Mouse (Mus musculus): ENCODE results near the gene Dnah10. TPM values are rescaled to one million over a fixed set of nuclear protein-coding genes. Genes with fewer than 3 reads are reported as not detected.

The Dnah10 gene
- polyA plus RNA-seq, 1 experiment: 0.30 TPM

GRCm38 (mm10) chr5:124792112-124792511 is 67.2 kb downstream of the Dnah10 start:
- no peak for TF ChIP-seq CTCF (IDR thresholded peaks at IDR 0.05; ENCODE audit: borderline replicate concordance, insufficient read depth, low read length)
- no peak for TF ChIP-seq POLR2A (IDR thresholded peaks at IDR 0.05; ENCODE audit: low read depth, low read length)
- Histone ChIP-seq H3K4me3 (ENCODE audit: insufficient read depth, low read length) (no peak overlapping the region), H3K4me1 (ENCODE audit: control insufficient read depth, insufficient read depth, low read length) (no peaks in the 10 kb centered on the region), H3K27ac (ENCODE audit: insufficient read depth, low read length) (no peak overlapping the region)

- Histone ChIP-seq H3K4me3 (ENCODE audit: insufficient read depth, low read length) (no peak overlapping the region), H3K4me1 (ENCODE audit: control insufficient read depth, insufficient read depth, low read length) (no peaks in the 10 kb centered on the region), H3K27ac (ENCODE audit: insufficient read depth, low read length) (no peak overlapping the region)
- TF ChIP-seq POLR2A (IDR thresholded peaks at IDR 0.05; ENCODE audit: low read depth, low read length) (no peak), CTCF (IDR thresholded peaks at IDR 0.05; ENCODE audit: borderline replicate concordance, insufficient read depth, low read length) (no peak)
These were observed 85.0 kb downstream of the Dnah10 start for GRCm38 (mm10) chr5:124809708-124810366.

GRCm38 (mm10) chr5:124812466-124812865 is 87.6 kb downstream of the Dnah10 start:
- Histone ChIP-seq H3K27ac (ENCODE audit: insufficient read depth, low read length) (no peak overlapping the region), H3K4me3 (ENCODE audit: insufficient read depth, low read length) (no peak overlapping the region), H3K4me1 (ENCODE audit: control insufficient read depth, insufficient read depth, low read length) (no peaks in the 10 kb centered on the region)
- TF ChIP-seq CTCF (IDR thresholded peaks at IDR 0.05; ENCODE audit: borderline replicate concordance, insufficient read depth, low read length) (no peak), POLR2A (IDR thresholded peaks at IDR 0.05; ENCODE audit: low read depth, low read length) (no peak)

- TF ChIP-seq CTCF (IDR thresholded peaks at IDR 0.05; ENCODE audit: borderline replicate concordance, insufficient read depth, low read length) (no peak), POLR2A (IDR thresholded peaks at IDR 0.05; ENCODE audit: low read depth, low read length) (no peak)
- Histone ChIP-seq H3K4me1 (ENCODE audit: control insufficient read depth, insufficient read depth, low read length) (no peaks in the 10 kb centered on the region), H3K4me3 (ENCODE audit: insufficient read depth, low read length) (no peak overlapping the region), H3K27ac (ENCODE audit: insufficient read depth, low read length) (no peak overlapping the region)
These were observed 89.9 kb downstream of the Dnah10 start for GRCm38 (mm10) chr5:124814797-124815196.

GRCm38 (mm10) chr5:124817050-124817449 is 92.2 kb downstream of the Dnah10 start:
- Histone ChIP-seq H3K27ac (ENCODE audit: insufficient read depth, low read length) (no peak overlapping the region), H3K4me1 (ENCODE audit: control insufficient read depth, insufficient read depth, low read length) (no peaks in the 10 kb centered on the region), H3K4me3 (ENCODE audit: insufficient read depth, low read length) (no peak overlapping the region)
- TF ChIP-seq POLR2A (IDR thresholded peaks at IDR 0.05; ENCODE audit: low read depth, low read length) (no peak), CTCF (IDR thresholded peaks at IDR 0.05; ENCODE audit: borderline replicate concordance, insufficient read depth, low read length) (no peak)

GRCm38 (mm10) chr5:124822128-124822894 is 97.4 kb downstream of the Dnah10 start:
- no peak overlapping the region for H3K4me3 ChIP-seq (ENCODE audit: insufficient read depth, low read length)
- no peak overlapping the region for H3K27ac ChIP-seq (ENCODE audit: insufficient read depth, low read length)
- no peaks in the 10 kb centered on the region for H3K4me1 ChIP-seq (ENCODE audit: control insufficient read depth, insufficient read depth, low read length)
- TF ChIP-seq CTCF (IDR thresholded peaks at IDR 0.05; ENCODE audit: borderline replicate concordance, insufficient read depth, low read length) (no peak), POLR2A (IDR thresholded peaks at IDR 0.05; ENCODE audit: low read depth, low read length) (no peak)

GRCm38 (mm10) chr5:124830331-124830730 is 105.4 kb downstream of the Dnah10 start:
- no peak overlapping the region for H3K27ac ChIP-seq (ENCODE audit: insufficient read depth, low read length)
- H3K4me1 ChIP-seq (ENCODE audit: control insufficient read depth, insufficient read depth, low read length): no peaks in the 10 kb centered on the region
- H3K4me3 ChIP-seq (ENCODE audit: insufficient read depth, low read length): no peak overlapping the region
- no peak for TF ChIP-seq CTCF (IDR thresholded peaks at IDR 0.05; ENCODE audit: borderline replicate concordance, insufficient read depth, low read length)
- no peak for TF ChIP-seq POLR2A (IDR thresholded peaks at IDR 0.05; ENCODE audit: low read depth, low read length)

GRCm38 (mm10) chr5:124835218-124835617 is 110.3 kb downstream of the Dnah10 start:
- no peaks in the 10 kb centered on the region for H3K4me1 ChIP-seq (ENCODE audit: control insufficient read depth, insufficient read depth, low read length)
- no peak overlapping the region for H3K27ac ChIP-seq (ENCODE audit: insufficient read depth, low read length)
- TF ChIP-seq CTCF (IDR thresholded peaks at IDR 0.05; ENCODE audit: borderline replicate concordance, insufficient read depth, low read length) (no peak), POLR2A (IDR thresholded peaks at IDR 0.05; ENCODE audit: low read depth, low read length) (no peak)
- H3K4me3 ChIP-seq (ENCODE audit: insufficient read depth, low read length): no peak overlapping the region

GRCm38 (mm10) chr5:124836075-124836474 is 111.2 kb downstream of the Dnah10 start:
- H3K4me1 ChIP-seq (ENCODE audit: control insufficient read depth, insufficient read depth, low read length): no peaks in the 10 kb centered on the region
- no peak overlapping the region for H3K27ac ChIP-seq (ENCODE audit: insufficient read depth, low read length)
- TF ChIP-seq POLR2A (IDR thresholded peaks at IDR 0.05; ENCODE audit: low read depth, low read length): no peak
- no peak overlapping the region for H3K4me3 ChIP-seq (ENCODE audit: insufficient read depth, low read length)

GRCm38 (mm10) chr5:124836621-124837020 is 111.7 kb downstream of the Dnah10 start:
- no peak for TF ChIP-seq CTCF (IDR thresholded peaks at IDR 0.05; ENCODE audit: borderline replicate concordance, insufficient read depth, low read length)
- TF ChIP-seq POLR2A (IDR thresholded peaks at IDR 0.05; ENCODE audit: low read depth, low read length): no peak
- no peak overlapping the region for H3K27ac ChIP-seq (ENCODE audit: insufficient read depth, low read length)
- no peak overlapping the region for H3K4me3 ChIP-seq (ENCODE audit: insufficient read depth, low read length)
- no peaks in the 10 kb centered on the region for H3K4me1 ChIP-seq (ENCODE audit: control insufficient read depth, insufficient read depth, low read length)
